Mouse (Mus musculus) stomach, embryonic 16.5 days (tissue): ENCODE results near the gene Mbnl2. TPM values are rescaled to one million over a fixed set of nuclear protein-coding genes. Genes with fewer than 3 reads are reported as not detected.

Experiments
- ATAC-seq: fragments of 200-750 bp; cut with Nextera tagmentation; 2 replicates; pipeline ENCODE4 v1.8.0; 2017; ENCODE audit warnings: moderate number of reproducible peaks, moderate TSS enrichment; ENCODE audit not compliant: insufficient read depth, low FRiP score
- H3K27ac ChIP-seq: fragments of 300-500 bp; sonication (generic); 2 replicates; pipeline ENCODE4 v1.5.1; 2014; ENCODE audit warnings: low read length
- H3K27me3 ChIP-seq: fragments of 300-500 bp; sonication (generic); 2 replicates; pipeline ENCODE4 v1.6.1; 2014; ENCODE audit warnings: low read length, control low read depth, mixed read lengths; ENCODE audit not compliant: control insufficient read depth, insufficient read depth
- H3K36me3 ChIP-seq: fragments of 300-500 bp; sonication (generic); 2 replicates; pipeline ENCODE4 v1.6.1; 2014; ENCODE audit warnings: low read length; ENCODE audit not compliant: control insufficient read depth, insufficient read depth
- H3K4me1 ChIP-seq: fragments of 300-500 bp; sonication (generic); 2 replicates; pipeline ENCODE4 v1.6.1; 2014; ENCODE audit warnings: low read length, control low read depth, mixed read lengths; ENCODE audit not compliant: control insufficient read depth, insufficient read depth
- H3K4me2 ChIP-seq: fragments of 300-500 bp; sonication (generic); 2 replicates; pipeline ENCODE4 v1.6.1; 2014; ENCODE audit warnings: low read depth, low read length, mixed read lengths
- H3K4me3 ChIP-seq: fragments of 300-500 bp; sonication (generic); replicated peaks from 2 replicates; pipeline ENCODE4 v1.5.1; 2014; ENCODE audit warnings: mild to moderate bottlenecking, low read length
- H3K9ac ChIP-seq: fragments of 300-500 bp; sonication (generic); 2 replicates; pipeline ENCODE4 v1.6.1; 2014; ENCODE audit warnings: low read length
- H3K9me3 ChIP-seq: fragments of 300-500 bp; sonication (generic); replicated peaks from 2 replicates; pipeline ENCODE4 v1.6.1; 2016; ENCODE audit warnings: low read length, control low read depth; ENCODE audit not compliant: control insufficient read depth
- WGBS: fragments of 180-500 bp; shearing (Covaris S2); extraction: QIAGEN DNeasy Blood & Tissue Kit; methylation state at CpG from one replicate; pipeline ENCODE4 v1.1.7; 2014; 5-methylcytosine and 5-hydroxymethylcytosine counted together
- polyA plus RNA-seq: library from polyadenylated mRNA; unstranded; fragments of >200 nt; fragmentation: Nextera tagmentation; extraction: Ambion mirVana; gene quantifications from 2 replicates; pipeline ENCODE4 v1.2.1, GENCODE M21; 2015

Gene Mbnl2
- polyA plus RNA-seq, 1 experiment from 2014 or later, result 131 TPM

GRCm38 (mm10) chr14:120478641-120479341 lies 203.3 kb downstream of the Mbnl2 start:
- WGBS, result under 1% methylated on average over 62 of the region's 62 CpGs
- Histone ChIP-seq H3K4me3 (peak overlapping the region; percentile 71), H3K27ac (peak overlapping the region; percentile 97), H3K36me3 (peaks cover 3% of the 10 kb centered on the region; the same call in 1 of the 2 replicates), H3K27me3 (no peaks in the 10 kb centered on the region), H3K4me2 (peak overlapping the region; percentile 76), H3K9me3 (no peaks in the 10 kb centered on the region), H3K9ac (peak overlapping the region; percentile 92), H3K4me1 (0 out of 2 replicates have a peak, but pooled peaks cover 5% of the 10 kb centered on the region)
- peak; percentile 2 for ATAC-seq

DNA sequence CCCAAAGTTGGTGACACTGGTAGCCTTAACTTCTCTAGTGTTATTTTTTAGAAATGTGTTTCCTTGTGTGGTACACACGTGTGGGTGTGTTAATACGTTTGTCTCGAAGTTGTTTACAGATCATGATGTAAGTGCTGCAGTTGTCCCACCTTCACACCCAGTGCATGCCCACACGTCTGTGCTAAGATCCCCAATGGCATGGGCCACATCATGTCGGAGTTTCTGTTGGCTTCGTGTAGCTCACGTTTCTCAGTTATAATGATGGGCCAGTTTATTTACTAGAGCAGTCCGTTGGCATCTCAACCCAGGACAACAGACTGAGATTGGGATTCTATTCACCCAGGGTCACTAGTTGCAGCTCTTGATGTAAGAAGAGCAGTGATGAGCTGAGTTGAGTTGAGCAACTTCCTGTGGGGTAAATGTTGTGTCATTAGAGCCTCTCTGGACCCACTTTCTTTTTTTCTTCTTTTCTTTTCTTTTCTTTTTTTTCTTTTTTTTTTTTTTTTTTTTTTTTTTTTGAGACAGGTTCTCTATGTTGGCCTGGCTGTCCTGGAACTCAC lies 205.0 kb downstream of the Mbnl2 start:
- Histone ChIP-seq H3K9ac (no peak overlapping the region), H3K9me3 (no peaks in the 10 kb centered on the region), H3K4me3 (peak overlapping the region; percentile 18), H3K36me3 (peaks cover 3% of the 10 kb centered on the region; the same call in 1 of the 2 replicates), H3K27ac (no peak overlapping the region), H3K27me3 (no peaks in the 10 kb centered on the region), H3K4me2 (peak overlapping the region; percentile 76), H3K4me1 (peaks cover 5% of the 10 kb centered on the region; the same call in 1 of the 2 replicates)
- WGBS, result 71% methylated on average over 8 of the region's 8 CpGs
- no peak for ATAC-seq

DNA sequence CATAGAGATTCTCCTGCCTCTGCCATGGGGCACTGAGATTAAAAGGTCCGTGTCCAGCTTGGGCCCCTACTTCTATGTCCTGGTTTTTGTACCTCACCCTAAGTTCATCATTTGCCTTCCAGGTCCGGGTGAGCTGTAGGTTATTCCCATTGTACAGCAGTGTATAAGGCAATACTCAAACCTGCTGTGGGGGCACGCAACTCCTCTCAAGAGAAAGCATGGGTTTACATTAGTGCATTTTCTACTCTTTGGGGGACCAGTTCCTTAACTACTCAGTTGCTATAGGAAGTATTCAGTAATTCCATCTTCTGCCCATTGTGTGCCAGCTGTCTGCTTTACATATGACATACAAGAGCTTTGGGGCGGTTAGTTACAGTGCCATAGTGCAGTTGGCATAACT lies 205.5 kb downstream of the Mbnl2 start:
- Histone ChIP-seq H3K4me1 (peaks cover 5% of the 10 kb centered on the region; the same call in 1 of the 2 replicates), H3K4me2 (peak overlapping the region; percentile 76; the same call in 1 of the 2 replicates), H3K27me3 (no peaks in the 10 kb centered on the region), H3K4me3 (peak overlapping the region; percentile 18), H3K27ac (no peak overlapping the region), H3K9me3 (no peaks in the 10 kb centered on the region), H3K9ac (no peak overlapping the region), H3K36me3 (peaks cover 3% of the 10 kb centered on the region; the same call in 1 of the 2 replicates)
- ATAC-seq, result no peak
- 96% methylated on average over 4 of the region's 4 CpGs for WGBS

Other genes starting within 250 kb of the Mbnl2 start
- not detected in 2 replicates for gene Oxgr1, start 233.2 kb upstream of the Mbnl2 start, polyA plus RNA-seq
- gene Rap2a, start 202.8 kb downstream of the Mbnl2 start, polyA plus RNA-seq, result 7.8 and 7.9 TPM in 2 replicates